Mouse (Mus musculus) liver, adult 2 months (tissue): ENCODE data around the gene Rps6ka2. TPM values are rescaled to one million over a fixed set of nuclear protein-coding genes. Genes with fewer than 3 reads are reported as not detected.

Experiments used
- DNase-seq: peaks from one replicate; pipeline ENCODE4 v3.0.0-alpha.2; 2011; ENCODE audit warnings: low read depth, low spot score; ENCODE audit errors: extremely low read depth
- H3K27ac ChIP-seq: fragments of 200-500 bp; replicated peaks from 2 replicates; pipeline ENCODE4 v1.5.1; 2012; ENCODE audit warnings: low read depth, mild to moderate bottlenecking, control low read depth, inconsistent platforms, low read length; ENCODE audit not compliant: insufficient read depth
- H3K27me3 ChIP-seq: fragments of 200-500 bp; 2 replicates; pipeline ENCODE4 v1.6.1; 2012; ENCODE audit warnings: mild to moderate bottlenecking, moderate library complexity, low read length, inconsistent platforms; ENCODE audit not compliant: control insufficient read depth, insufficient read depth
- H3K36me3 ChIP-seq: fragments of 200-500 bp; 2 replicates; pipeline ENCODE4 v1.6.1; 2012; ENCODE audit warnings: low read length, inconsistent platforms; ENCODE audit not compliant: control insufficient read depth, insufficient read depth
- H3K4me1 ChIP-seq: fragments of 200-500 bp; 2 replicates; pipeline ENCODE4 v1.6.1; 2011; ENCODE audit warnings: low read length; ENCODE audit not compliant: control insufficient read depth, insufficient read depth
- H3K4me3 ChIP-seq: fragments of 200-500 bp; 2 replicates; pipeline ENCODE4 v1.5.1; 2011; ENCODE audit warnings: low read depth, mild to moderate bottlenecking, control low read depth, low read length, moderate library complexity; ENCODE audit not compliant: insufficient read depth
- H3K79me2 ChIP-seq: fragments of 200-500 bp; 2 replicates; pipeline ENCODE4 v1.6.1; 2012; ENCODE audit warnings: inconsistent platforms, mild to moderate bottlenecking, low read length, moderate library complexity; ENCODE audit not compliant: control insufficient read depth, insufficient read depth
- H3K9ac ChIP-seq: fragments of 200-500 bp; 2 replicates; pipeline ENCODE4 v1.6.1; 2012; ENCODE audit warnings: low read depth, mild to moderate bottlenecking, control low read depth, inconsistent platforms, low read length
- CTCF ChIP-seq: fragments of 200-500 bp; IDR thresholded peaks from 2 replicates; pipeline ENCODE4 v1.5.1; 2011; ENCODE audit warnings: low read depth, low read length, control low read depth
- POLR2A ChIP-seq: fragments of 200-500 bp; IDR thresholded peaks from 2 replicates; pipeline ENCODE4 v1.6.1; 2011; ENCODE audit warnings: low read length, control low read depth; ENCODE audit not compliant: insufficient read depth; ENCODE audit errors: extremely low read depth
- WGBS: fragments of 180-500 bp; shearing (Covaris S2); methylation state at CpG from one replicate; pipeline ENCODE4 v1.1.7; 2018; 5-methylcytosine and 5-hydroxymethylcytosine counted together
- polyA plus RNA-seq: library from polyadenylated mRNA; depleted of rRNA; stranded (reverse); fragments of >200 nt; gene quantifications from 2 replicates; pipeline ENCODE4 v1.2.3, GENCODE M21; 2012
- total RNA-seq: library from RNA; depleted of rRNA; stranded (reverse); fragments of >200 nt; gene quantifications from 2 replicates; pipeline ENCODE4 v1.2.3, GENCODE M21; 2014

The Rps6ka2 gene
- total and polyA plus RNA-seq, 2 experiments: 0.72 to 0.74 TPM

DNA sequence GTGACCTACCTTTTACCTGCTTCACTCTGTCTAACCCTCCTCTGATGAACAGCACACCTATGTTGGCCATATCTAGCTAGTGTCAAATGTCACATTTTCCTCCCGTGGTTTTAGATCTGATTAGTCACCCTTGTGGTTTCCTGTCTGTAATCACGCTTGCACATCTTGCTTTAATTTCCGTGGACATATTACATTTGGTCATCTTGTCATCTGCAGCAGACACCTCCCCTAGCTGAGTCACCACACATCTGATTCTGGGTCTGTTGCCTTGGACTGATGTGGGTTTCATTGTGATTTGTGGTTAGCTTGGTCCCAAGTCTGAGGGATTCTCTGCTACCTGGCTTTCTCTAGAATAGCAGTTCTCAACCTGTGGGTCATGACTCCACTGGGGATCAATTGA lies 6.0 kb upstream of the Rps6ka2 start:
- TF ChIP-seq POLR2A (no peak), CTCF (no peak)
- Histone ChIP-seq H3K4me1 (no peaks in the 10 kb centered on the region; the same call in 1 of the 2 replicates), H3K27ac (no peak overlapping the region), H3K27me3 (no peaks in the 10 kb centered on the region), H3K36me3 (no peaks in the 10 kb centered on the region), H3K79me2 (no peaks in the 10 kb centered on the region), H3K4me3 (no peak overlapping the region), H3K9ac (no peak overlapping the region)
- no peak for DNase-seq
- WGBS: 67% methylated on average over 3 of the region's 3 CpGs

DNA sequence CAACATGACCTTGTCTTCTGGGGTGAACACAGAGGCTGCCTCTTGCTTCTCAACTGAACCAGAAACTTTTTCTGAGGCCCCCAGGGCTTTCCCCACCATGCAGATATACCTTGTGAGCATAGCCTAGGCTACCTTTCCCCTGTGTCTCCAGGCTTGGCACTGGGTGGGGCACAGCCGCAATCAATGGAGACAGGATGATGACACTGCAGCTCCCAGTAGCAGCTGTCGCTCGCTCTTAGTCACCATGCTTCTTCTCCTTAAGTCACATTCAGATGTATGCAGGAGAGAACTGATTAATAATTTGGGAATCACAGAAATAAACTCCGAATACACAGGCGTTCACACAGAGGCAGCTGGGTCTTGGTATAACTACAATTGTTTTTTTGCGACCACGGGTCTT lies 4.4 kb upstream of the Rps6ka2 start:
- no peaks in the 10 kb centered on the region; the same call in 1 of the 2 replicates for H3K27me3 ChIP-seq
- no peaks in the 10 kb centered on the region for H3K36me3 ChIP-seq
- H3K9ac ChIP-seq: no peak overlapping the region
- no peak overlapping the region for H3K4me3 ChIP-seq
- TF ChIP-seq CTCF: no peak
- no peak for TF ChIP-seq POLR2A
- no peaks in the 10 kb centered on the region for H3K79me2 ChIP-seq
- no peak overlapping the region for H3K27ac ChIP-seq
- DNase-seq: no peak
- peaks cover 2% of the 10 kb centered on the region; the same call in 1 of the 2 replicates for H3K4me1 ChIP-seq
- 95% methylated on average over 7 of the region's 7 CpGs for WGBS

DNA sequence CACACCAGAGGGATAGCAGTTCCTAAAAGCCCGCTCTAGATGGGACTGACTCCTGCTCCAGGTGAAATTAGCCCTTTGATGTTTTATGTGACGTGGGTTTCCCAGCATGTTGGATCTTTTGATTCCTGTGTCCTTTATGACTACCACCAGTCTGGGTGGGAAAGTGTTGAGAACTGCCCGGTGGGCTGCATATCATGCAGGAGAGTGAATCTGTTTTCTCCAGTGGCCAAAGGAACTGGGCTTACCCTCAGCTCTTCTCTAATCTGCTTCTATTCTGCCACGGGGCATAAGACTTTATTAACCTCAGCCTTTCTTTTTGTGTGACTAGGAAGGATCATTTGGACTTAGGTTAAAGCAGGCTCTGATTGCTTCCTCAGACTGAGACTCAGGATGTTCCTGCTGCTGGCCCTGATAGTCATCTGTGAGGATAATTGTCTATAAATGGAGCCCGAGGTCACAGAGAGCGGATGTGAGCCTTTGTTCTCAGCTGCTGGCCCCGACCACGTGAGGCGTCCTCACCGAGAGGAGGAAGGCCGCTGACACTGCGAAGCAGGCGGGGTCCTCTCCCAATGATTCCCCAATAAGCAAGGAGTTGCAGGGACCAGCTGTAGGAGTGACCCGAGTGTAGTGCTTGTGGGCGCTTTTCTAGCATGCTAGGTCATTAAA lies 821 bp upstream of the Rps6ka2 start:
- H3K9ac ChIP-seq: peak overlapping the region; percentile 7; the same call in 1 of the 2 replicates
- 16% methylated on average over 15 of the region's 15 CpGs for WGBS
- no peaks in the 10 kb centered on the region; the same call in 1 of the 2 replicates for H3K27me3 ChIP-seq
- no peaks in the 10 kb centered on the region for H3K36me3 ChIP-seq
- H3K4me3 ChIP-seq: peak overlapping the region; percentile 20; the same call in 1 of the 2 replicates
- TF ChIP-seq POLR2A (no peak), CTCF (no peak)
- H3K79me2 ChIP-seq: no peaks in the 10 kb centered on the region
- H3K4me1 ChIP-seq: peaks cover 2% of the 10 kb centered on the region; the same call in 1 of the 2 replicates
- DNase-seq: no peak
- peak overlapping the region; percentile 52 for H3K27ac ChIP-seq

DNA sequence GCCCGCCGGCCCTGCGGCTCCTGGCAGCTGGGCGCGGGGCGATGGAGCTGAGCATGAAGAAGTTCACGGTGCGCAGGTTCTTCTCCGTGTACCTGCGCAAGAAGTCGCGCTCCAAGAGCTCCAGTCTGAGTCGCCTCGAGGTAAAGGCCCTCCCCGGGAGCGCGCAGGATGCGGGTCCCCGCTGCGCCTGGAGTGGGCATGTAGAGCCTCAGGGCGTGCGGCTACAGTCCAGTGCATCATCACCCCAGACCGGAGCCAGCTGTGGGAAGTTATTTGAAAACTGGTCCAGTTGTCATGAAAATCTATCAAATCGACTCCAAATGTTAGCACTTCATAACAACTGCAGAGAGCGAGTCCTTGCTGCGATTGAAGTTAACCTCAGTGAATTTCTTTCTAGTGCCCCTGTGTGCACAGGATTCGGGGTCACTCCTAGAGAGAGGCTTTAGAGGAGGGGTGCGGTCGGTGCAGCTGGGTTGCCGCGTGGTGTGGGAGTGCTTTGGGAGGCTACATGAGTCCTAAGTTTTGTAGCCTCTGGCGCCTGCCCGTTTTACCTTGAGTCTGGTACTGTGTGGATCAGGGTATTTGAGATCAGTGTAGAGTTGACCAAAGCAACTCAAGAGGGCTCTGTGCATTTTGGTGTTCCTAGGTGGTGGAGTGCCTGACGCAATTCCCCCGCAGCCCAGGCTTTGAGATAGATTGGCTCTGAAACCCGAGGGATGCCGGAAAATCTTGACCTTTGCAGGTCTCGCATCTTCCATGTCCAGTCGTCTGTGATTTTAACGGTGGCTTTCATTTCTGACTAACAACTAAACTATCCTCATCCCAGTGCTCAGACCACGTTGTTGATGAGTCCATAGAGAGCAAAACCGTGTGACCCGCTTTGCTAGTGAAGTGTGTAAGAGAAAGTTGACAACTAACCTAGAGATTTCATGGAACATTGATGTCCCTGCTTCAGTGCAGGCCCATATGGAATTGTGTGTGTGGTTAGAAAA lies 685 bp downstream of the Rps6ka2 start:
- H3K27ac ChIP-seq: no peak overlapping the region
- no peak for DNase-seq
- no peaks in the 10 kb centered on the region for H3K36me3 ChIP-seq
- no peak for TF ChIP-seq POLR2A
- no peak for TF ChIP-seq CTCF
- no peaks in the 10 kb centered on the region for H3K79me2 ChIP-seq
- H3K27me3 ChIP-seq: no peaks in the 10 kb centered on the region; the same call in 1 of the 2 replicates
- WGBS: 6% methylated on average over 43 of the region's 43 CpGs
- H3K4me3 ChIP-seq: peak overlapping the region; percentile 62
- H3K4me1 ChIP-seq: peaks cover 2% of the 10 kb centered on the region; the same call in 1 of the 2 replicates
- peak overlapping the region; percentile 36 for H3K9ac ChIP-seq

DNA sequence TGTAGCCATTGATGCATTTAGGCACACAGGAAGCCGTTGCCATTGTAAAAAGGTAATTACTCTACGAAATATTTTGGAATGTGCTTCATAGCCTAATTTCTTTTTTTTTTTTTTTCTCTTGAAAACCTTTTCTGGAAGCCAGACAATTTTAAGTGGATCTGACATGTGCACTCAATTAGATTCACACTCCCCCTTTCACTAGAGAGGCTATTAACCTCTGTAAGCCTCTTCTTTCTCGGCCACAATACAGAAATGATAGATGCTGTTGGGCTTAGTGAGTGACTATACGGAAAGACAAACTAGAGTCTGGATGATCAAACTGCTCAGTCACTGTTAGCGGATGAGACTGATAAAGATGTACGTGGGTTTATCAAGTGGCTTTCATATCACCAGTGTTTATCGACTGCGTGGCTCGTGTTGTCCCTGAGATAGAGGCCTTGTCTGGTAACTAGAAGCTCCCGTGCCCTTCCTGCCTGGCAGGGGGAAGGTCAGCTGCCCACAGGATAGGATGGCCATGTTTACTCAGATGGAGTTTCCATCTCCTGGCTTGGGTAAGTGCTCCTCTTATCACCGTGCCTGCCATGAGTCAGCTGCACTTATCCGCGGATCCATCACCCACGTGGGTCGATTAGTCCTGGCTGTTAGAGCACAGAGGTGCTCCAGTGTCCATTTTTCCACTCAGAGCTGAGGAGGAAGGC lies 3.6 kb downstream of the Rps6ka2 start:
- Histone ChIP-seq H3K27ac (no peak overlapping the region), H3K9ac (no peak overlapping the region), H3K36me3 (no peaks in the 10 kb centered on the region), H3K4me1 (peaks cover 4% of the 10 kb centered on the region), H3K79me2 (no peaks in the 10 kb centered on the region), H3K27me3 (no peaks in the 10 kb centered on the region; the same call in 1 of the 2 replicates), H3K4me3 (no peak overlapping the region)
- no peak for DNase-seq
- TF ChIP-seq POLR2A: no peak
- TF ChIP-seq CTCF: no peak
- 34% methylated on average over 15 of the region's 15 CpGs for WGBS
